Mouse (Mus musculus): ENCODE results near the gene Dzip3. TPM values are rescaled to one million over a fixed set of nuclear protein-coding genes. Genes with fewer than 3 reads are reported as not detected.

Dzip3 gene
- polyA plus RNA-seq (2016; fragmentation: Nextera tagmentation; extraction: Ambion mirVana) = 26.2 and 37.4 TPM in 2 replicates

- peak within 1 kb of the TSS; percentile 97 for H3K27ac ChIP-seq
- H3K9me3 ChIP-seq (replicated peaks) = no peaks in the 10 kb centered on the region
- H3K4me3 ChIP-seq = peak within 1 kb of the TSS; percentile 78
- peaks cover 34% of the 10 kb centered on the region for H3K36me3 ChIP-seq
- under 1% methylated on average over 74 of the region's 74 CpGs for WGBS
- DNase-seq (ENCODE audit: low spot score) = peak; percentile 96
- peaks cover 12% of the 10 kb centered on the region for H3K4me1 ChIP-seq
- H3K27me3 ChIP-seq (ENCODE audit: low read depth, poor library complexity, severe bottlenecking) = no peaks in the 10 kb centered on the region
Measured at GRCm38 (mm10) chr16:48993559-48994342, at the start of gene Dzip3, which contains the start of gene Cip2a. Gene Dzip3, minus strand, starts transcription at chr16:48994165. Gene Cip2a, plus strand, starts transcription at chr16:48994185.

GRCm38 (mm10) chr16:49040554-49041221 is 46.7 kb upstream of the Dzip3 start:
- H3K4me3 ChIP-seq = no peak overlapping the region
- WGBS = 89% methylated on average over 3 of the region's 3 CpGs

GRCm38 (mm10) chr16:49037771-49038170 is 43.8 kb upstream of the Dzip3 start:
- Histone ChIP-seq H3K4me3 (no peak overlapping the region), H3K9me3 (replicated peaks) (no peaks in the 10 kb centered on the region), H3K27me3 (ENCODE audit: low read depth, poor library complexity, severe bottlenecking) (no peaks in the 10 kb centered on the region), H3K27ac (no peak overlapping the region), H3K4me1 (no peaks in the 10 kb centered on the region), H3K36me3 (no peaks in the 10 kb centered on the region)
- 88% methylated on average over 4 of the region's 4 CpGs for whole genome bisulfite sequencing
- DNase-seq (ENCODE audit: low spot score) = no peak

More at GRCm38 (mm10) chr16:49040554-49041221, 46.7 kb upstream of the Dzip3 start:
- Histone ChIP-seq H3K9me3 (replicated peaks) (no peaks in the 10 kb centered on the region), H3K27me3 (ENCODE audit: low read depth, poor library complexity, severe bottlenecking) (no peaks in the 10 kb centered on the region), H3K4me1 (no peaks in the 10 kb centered on the region), H3K27ac (no peak overlapping the region), H3K36me3 (no peaks in the 10 kb centered on the region)
- no peak for DNase-seq (ENCODE audit: low spot score)

GRCm38 (mm10) chr16:49035852-49036251 is 41.9 kb upstream of the Dzip3 start:
- H3K4me3 ChIP-seq = no peak overlapping the region
- WGBS = 84% methylated on average over 4 of the region's 4 CpGs
- no peak overlapping the region for H3K27ac ChIP-seq
- no peak for DNase-seq (ENCODE audit: low spot score)
- no peaks in the 10 kb centered on the region for H3K27me3 ChIP-seq (ENCODE audit: low read depth, poor library complexity, severe bottlenecking)
- no peaks in the 10 kb centered on the region for H3K4me1 ChIP-seq
- H3K36me3 ChIP-seq = no peaks in the 10 kb centered on the region
- no peaks in the 10 kb centered on the region for H3K9me3 ChIP-seq (replicated peaks)

- H3K4me1 ChIP-seq = no peaks in the 10 kb centered on the region
- no peaks in the 10 kb centered on the region for H3K27me3 ChIP-seq (ENCODE audit: low read depth, poor library complexity, severe bottlenecking)
- H3K9me3 ChIP-seq (replicated peaks) = no peaks in the 10 kb centered on the region
- DNase-seq (ENCODE audit: low spot score) = no peak
- H3K36me3 ChIP-seq = peaks cover 80% of the 10 kb centered on the region
- 91% methylated on average over 5 of the region's 5 CpGs for WGBS
- no peak overlapping the region for H3K4me3 ChIP-seq
- no peak overlapping the region for H3K27ac ChIP-seq
Measured at GRCm38 (mm10) chr16:49016620-49017332, 22.8 kb upstream of the Dzip3 start.

- Histone ChIP-seq H3K27me3 (ENCODE audit: low read depth, poor library complexity, severe bottlenecking) (no peaks in the 10 kb centered on the region), H3K9me3 (replicated peaks) (no peaks in the 10 kb centered on the region), H3K4me3 (no peak overlapping the region), H3K36me3 (peaks cover 92% of the 10 kb centered on the region), H3K27ac (no peak overlapping the region), H3K4me1 (no peaks in the 10 kb centered on the region)
- WGBS = 98% methylated on average over 5 of the region's 5 CpGs
- no peak for DNase-seq (ENCODE audit: low spot score)
Measured at GRCm38 (mm10) chr16:49004151-49004550, 10.2 kb upstream of the Dzip3 start.

- H3K27ac ChIP-seq = peak overlapping the region; percentile 97
- peak overlapping the region; percentile 78 for H3K4me3 ChIP-seq
- WGBS = 0% methylated on average over 18 of the region's 18 CpGs
Measured at GRCm38 (mm10) chr16:48994343-48994693, 353 bp upstream of the Dzip3 start.

GRCm38 (mm10) chr16:48993231-48993558 is 770 bp downstream of the Dzip3 start:
- H3K27me3 ChIP-seq (ENCODE audit: low read depth, poor library complexity, severe bottlenecking) = no peaks in the 10 kb centered on the region
- DNase-seq (ENCODE audit: low spot score) = no peak

More at GRCm38 (mm10) chr16:48994343-48994693, 353 bp upstream of the Dzip3 start:
- Histone ChIP-seq H3K9me3 (replicated peaks) (no peaks in the 10 kb centered on the region), H3K36me3 (peaks cover 40% of the 10 kb centered on the region), H3K4me1 (peaks cover 12% of the 10 kb centered on the region), H3K27me3 (ENCODE audit: low read depth, poor library complexity, severe bottlenecking) (no peaks in the 10 kb centered on the region)
- no peak for DNase-seq (ENCODE audit: low spot score)

GRCm38 (mm10) chr16:48992437-48993230 is 1.3 kb downstream of the Dzip3 start:
- 63% methylated on average over 10 of the region's 10 CpGs for WGBS
- Histone ChIP-seq H3K27me3 (ENCODE audit: low read depth, poor library complexity, severe bottlenecking) (no peaks in the 10 kb centered on the region), H3K4me3 (peak overlapping the region; percentile 78), H3K36me3 (peaks cover 23% of the 10 kb centered on the region), H3K4me1 (peaks cover 12% of the 10 kb centered on the region), H3K9me3 (replicated peaks) (no peaks in the 10 kb centered on the region), H3K27ac (peak overlapping the region; percentile 97; the same call in 1 of the 2 replicates)
- DNase-seq (ENCODE audit: low spot score) = no peak

More at GRCm38 (mm10) chr16:48993231-48993558, 770 bp downstream of the Dzip3 start:
- peaks cover 12% of the 10 kb centered on the region for H3K4me1 ChIP-seq
- H3K9me3 ChIP-seq (replicated peaks) = no peaks in the 10 kb centered on the region
- H3K4me3 ChIP-seq = peak overlapping the region; percentile 78
- WGBS = 7% methylated on average over 9 of the region's 9 CpGs
- H3K27ac ChIP-seq = peak overlapping the region; percentile 97
- H3K36me3 ChIP-seq = peaks cover 29% of the 10 kb centered on the region

GRCm38 (mm10) chr16:48989700-48990099 is 4.3 kb downstream of the Dzip3 start:
- Histone ChIP-seq H3K27ac (no peak overlapping the region), H3K4me1 (peaks cover under 1% of the 10 kb centered on the region; the same call in 1 of the 2 replicates), H3K4me3 (no peak overlapping the region), H3K27me3 (ENCODE audit: low read depth, poor library complexity, severe bottlenecking) (no peaks in the 10 kb centered on the region), H3K36me3 (peaks cover 12% of the 10 kb centered on the region), H3K9me3 (replicated peaks) (no peaks in the 10 kb centered on the region)
- no peak for DNase-seq (ENCODE audit: low spot score)

- Histone ChIP-seq H3K9me3 (replicated peaks) (no peaks in the 10 kb centered on the region), H3K27me3 (ENCODE audit: low read depth, poor library complexity, severe bottlenecking) (no peaks in the 10 kb centered on the region), H3K4me1 (no peaks in the 10 kb centered on the region), H3K4me3 (no peak overlapping the region), H3K27ac (no peak overlapping the region), H3K36me3 (peaks cover 26% of the 10 kb centered on the region)
- 47% methylated on average over 5 of the region's 5 CpGs for WGBS
- no peak for DNase-seq (ENCODE audit: low spot score)
Measured at GRCm38 (mm10) chr16:48985034-48985627, 8.8 kb downstream of the Dzip3 start.

- no peak overlapping the region for H3K27ac ChIP-seq
- DNase-seq (ENCODE audit: low spot score) = no peak
- H3K4me1 ChIP-seq = no peaks in the 10 kb centered on the region
- H3K27me3 ChIP-seq (ENCODE audit: low read depth, poor library complexity, severe bottlenecking) = no peaks in the 10 kb centered on the region
- H3K4me3 ChIP-seq = no peak overlapping the region
- H3K36me3 ChIP-seq = peaks cover 63% of the 10 kb centered on the region
- no peaks in the 10 kb centered on the region for H3K9me3 ChIP-seq (replicated peaks)
Measured at GRCm38 (mm10) chr16:48979965-48980364, 14.0 kb downstream of the Dzip3 start.

Data from limb, embryonic 10.5 days (tissue).